Mouse (Mus musculus) testis, adult 2 months (tissue): ENCODE data around the gene Xrn1.

Source experiments
- CTCF ChIP-seq: fragments of 200-500 bp; IDR thresholded peaks from 2 replicates; pipeline ENCODE4 v1.5.1; 2012; ENCODE audit warnings: low read depth, mild to moderate bottlenecking, inconsistent platforms, low read length, moderate library complexity; ENCODE audit not compliant: control insufficient read depth, insufficient read depth, insufficient replicate concordance
- POLR2A ChIP-seq: fragments of 200-500 bp; IDR thresholded peaks from 2 replicates; pipeline ENCODE4 v1.6.1; 2012; ENCODE audit warnings: low read depth, mild to moderate bottlenecking, inconsistent platforms, low read length, moderate library complexity; ENCODE audit not compliant: control insufficient read depth

- no peak for TF ChIP-seq CTCF
- no peak for TF ChIP-seq POLR2A
Observed at GRCm38 (mm10) chr9:95958041-95958730, 3.6 kb downstream of the Xrn1 start.
